Mouse (Mus musculus): ENCODE data around the gene Colgalt2.

DNA sequence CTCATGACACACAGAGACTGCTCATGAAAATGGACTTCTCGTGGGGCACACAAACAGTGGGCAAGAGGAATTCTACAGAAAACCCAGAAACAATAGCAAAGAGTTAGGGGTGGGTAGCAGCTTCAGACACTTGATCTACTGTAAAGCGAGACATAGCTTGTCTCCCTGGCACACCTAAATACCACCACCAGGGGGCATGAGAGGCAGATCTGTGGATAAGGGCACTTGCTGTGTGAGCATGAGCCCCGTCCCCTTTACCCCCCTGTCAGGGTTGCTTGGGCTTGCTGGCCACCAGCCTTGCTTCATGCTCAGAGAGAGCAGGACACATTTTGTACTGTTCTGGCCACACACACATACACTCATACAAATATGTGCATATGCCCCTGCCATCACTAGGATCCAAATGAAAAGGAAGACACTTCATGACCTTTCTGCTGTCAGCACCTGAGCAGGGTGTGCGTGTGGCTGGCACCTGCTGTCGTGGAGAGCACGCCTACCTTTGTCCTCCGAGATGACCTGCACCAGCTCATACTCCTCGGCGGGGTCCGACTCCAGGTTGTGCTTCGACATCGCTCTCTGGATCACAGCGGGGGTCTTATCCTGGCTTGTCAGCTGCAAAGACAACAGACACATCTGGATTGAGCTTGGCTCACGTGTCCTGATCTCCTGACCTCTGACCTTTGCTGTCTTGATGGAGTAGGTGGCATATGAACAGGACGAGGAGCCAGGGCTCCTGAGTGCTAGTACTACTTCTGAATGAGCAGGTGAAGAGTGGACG, 121.4 kb downstream of the Colgalt2 start:
- TF ChIP-seq CTCF (conservative IDR thresholded peaks at IDR 0.05; ENCODE audit: insufficient read depth, insufficient read length, low read depth, low read length) (peak; percentile 67), POLR2A (IDR thresholded peaks at IDR 0.05; ENCODE audit: low read depth, low read length) (no peak)
